Mouse (Mus musculus): ENCODE measurements around the gene Ttc21a. TPM values are rescaled to one million over a fixed set of nuclear protein-coding genes. Genes with fewer than 3 reads are reported as not detected.
"Not testable (repeated sequence)": the region's sequence is repeated elsewhere in the genome, so short reads cannot be mapped to it uniquely, and the experiment has no call there.

The Ttc21a gene
- total RNA-seq, 2 experiments from 2014 or later, result not detected

DNA sequence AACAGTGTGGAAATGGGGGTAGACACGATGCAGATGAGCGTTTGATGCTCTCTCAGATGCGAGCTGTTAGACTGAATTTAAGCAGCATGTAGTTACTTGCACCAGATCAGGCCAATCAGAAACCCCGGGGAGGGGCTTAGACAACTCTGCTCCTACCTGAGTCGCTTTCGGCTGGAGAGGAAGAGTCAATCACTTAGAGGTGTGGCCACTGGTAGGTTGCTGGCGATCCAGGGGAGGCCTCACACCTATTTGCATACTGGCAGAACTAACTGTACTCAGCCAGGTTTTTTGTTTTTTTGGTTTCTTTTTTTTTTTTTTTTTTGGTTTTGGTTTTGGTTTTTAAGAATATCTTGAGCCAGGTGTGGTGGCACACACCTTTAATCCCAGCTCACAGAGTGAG, 50.9 kb downstream of the Ttc21a start:
- ATAC-seq (replicated peaks; ENCODE audit: low FRiP score, low TSS enrichment, poor library complexity, severe bottlenecking), result 0 out of 2 replicates have a peak, but pooled peaks have one; percentile 20

GRCm38 (mm10) chr9:119991310-119991709, 53.9 kb downstream of the Ttc21a start:
- no peak for ATAC-seq (replicated peaks; ENCODE audit: low FRiP score, low TSS enrichment, poor library complexity, severe bottlenecking)

DNA sequence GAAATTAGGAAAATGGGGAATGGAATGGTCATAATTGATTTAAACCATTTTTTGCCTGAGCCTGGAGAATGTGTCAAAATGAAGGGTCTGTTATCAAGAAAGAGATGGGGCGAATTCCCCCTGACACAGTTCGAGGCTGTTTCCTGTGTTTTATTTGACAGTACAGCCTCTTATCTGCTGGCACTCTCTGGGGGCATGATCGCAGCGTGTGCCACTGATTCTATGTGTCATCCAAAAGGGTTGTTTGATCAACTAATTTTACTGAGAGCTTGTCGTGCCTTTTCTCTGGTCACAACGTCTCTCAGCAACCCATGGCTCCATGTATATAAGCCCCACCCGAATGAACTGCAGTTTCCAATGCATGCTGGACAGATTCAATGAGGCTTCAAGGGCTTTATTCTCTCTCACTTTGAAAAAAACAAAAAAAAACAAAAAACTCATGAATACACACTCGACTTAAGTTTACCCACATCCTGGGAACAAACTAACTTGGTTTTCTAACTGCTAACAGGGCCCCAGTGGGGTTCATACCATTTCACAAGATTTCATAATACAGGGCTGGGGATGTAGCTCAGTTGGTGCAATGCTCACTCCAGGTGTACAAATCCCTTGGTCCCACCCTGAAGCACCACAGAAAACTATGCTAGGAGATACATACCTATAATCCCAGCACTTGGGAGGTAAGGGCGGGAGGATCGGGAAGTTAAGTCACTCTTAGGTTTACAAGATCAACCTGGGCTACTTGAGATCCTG, 55.9 kb downstream of the Ttc21a start:
- ATAC-seq (replicated peaks; ENCODE audit: low FRiP score, low TSS enrichment, poor library complexity, severe bottlenecking), result no peak; the same call in 1 of the 2 replicates

- ATAC-seq (replicated peaks; ENCODE audit: low FRiP score, low TSS enrichment, poor library complexity, severe bottlenecking), result no peak; the same call in 1 of the 2 replicates
These were observed 56.8 kb downstream of the Ttc21a start for GRCm38 (mm10) chr9:119994207-119994606.

GRCm38 (mm10) chr9:119996080-119996479, 58.7 kb downstream of the Ttc21a start:
- ATAC-seq (replicated peaks; ENCODE audit: low FRiP score, low TSS enrichment, poor library complexity, severe bottlenecking), result no peak

- no peak for ATAC-seq (replicated peaks; ENCODE audit: low FRiP score, low TSS enrichment, poor library complexity, severe bottlenecking)
These were observed 61.4 kb downstream of the Ttc21a start for GRCm38 (mm10) chr9:119998776-119999175.

DNA sequence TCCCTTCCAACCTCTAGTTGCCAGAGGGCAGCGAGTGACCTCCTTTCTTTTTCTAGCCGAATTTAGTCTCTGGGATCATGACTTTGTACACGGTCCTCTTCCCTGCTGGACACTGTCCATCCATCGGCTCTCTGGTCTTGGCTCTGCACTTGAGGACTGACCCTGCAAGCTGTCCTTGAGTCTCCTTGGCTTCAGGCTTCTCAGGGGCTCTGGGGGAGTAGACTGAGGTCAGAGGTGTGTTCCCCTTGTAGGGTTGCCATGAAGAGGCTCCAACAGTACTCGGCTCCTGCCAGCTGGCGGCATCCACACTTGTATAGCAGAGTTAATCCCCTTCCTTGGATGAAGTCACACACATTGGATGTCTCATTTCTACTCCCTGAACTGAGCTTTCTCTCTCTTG, 62.2 kb downstream of the Ttc21a start:
- no peak for ATAC-seq (replicated peaks; ENCODE audit: low FRiP score, low TSS enrichment, poor library complexity, severe bottlenecking)

DNA sequence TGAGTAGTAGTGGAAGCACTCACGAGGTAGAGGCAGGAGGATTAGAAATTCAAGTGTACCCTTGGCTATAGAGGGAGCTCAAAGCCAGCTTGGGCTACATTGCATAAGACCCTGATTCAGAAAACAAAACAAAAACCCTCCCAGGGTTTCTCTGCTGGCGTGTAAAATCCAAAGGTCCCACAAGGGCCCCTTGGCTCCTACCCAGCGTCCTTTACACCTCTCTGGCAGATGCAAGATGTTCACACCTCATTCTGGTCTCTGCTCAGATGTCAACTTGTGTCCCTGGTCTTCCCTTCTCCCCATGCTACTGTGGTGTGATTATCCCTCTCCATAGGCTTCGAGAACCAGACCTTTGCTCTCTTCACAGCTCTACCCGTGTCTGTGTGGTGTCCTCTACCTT, 63.4 kb downstream of the Ttc21a start:
- ATAC-seq (replicated peaks; ENCODE audit: low FRiP score, low TSS enrichment, poor library complexity, severe bottlenecking), result no peak

DNA sequence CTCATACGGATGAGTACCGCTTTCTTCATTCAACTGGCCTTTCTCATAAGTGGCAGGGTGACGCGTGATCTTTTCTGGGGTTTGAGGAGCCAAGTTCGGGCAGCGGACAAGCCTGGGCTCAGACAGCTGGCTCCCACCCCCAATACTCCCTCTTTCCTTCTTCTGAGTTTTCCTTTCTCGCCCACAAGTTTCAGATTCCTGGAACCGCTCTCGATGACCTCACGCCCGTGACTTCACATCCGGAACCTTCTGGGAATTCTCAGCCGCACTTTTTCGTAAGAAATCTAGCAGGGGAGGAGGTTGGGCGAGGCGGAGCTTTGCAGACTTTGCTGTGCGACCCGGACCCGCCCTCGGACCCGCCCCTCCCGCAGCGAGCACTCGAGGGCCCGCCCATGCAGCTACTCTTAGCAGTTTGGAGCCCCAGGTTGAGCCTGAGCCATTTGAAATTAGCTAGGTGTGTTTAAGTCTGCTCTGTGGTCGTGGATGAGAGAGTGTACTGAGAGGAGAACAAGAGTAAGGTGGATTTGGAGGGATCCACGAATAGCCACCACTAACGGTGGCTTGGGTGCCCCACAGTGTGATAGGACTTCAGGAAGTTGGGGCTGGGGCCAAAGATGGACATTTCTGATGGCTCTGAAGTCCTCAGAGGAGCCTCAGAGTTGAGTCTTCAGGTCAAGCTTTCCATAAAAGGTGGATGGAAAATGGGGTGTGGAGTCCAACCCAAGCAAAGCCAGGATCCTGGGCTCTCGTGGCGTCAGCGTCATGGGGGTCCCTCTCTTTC, 64.7 kb downstream of the Ttc21a start:
- peak; percentile 94 for ATAC-seq (replicated peaks; ENCODE audit: low FRiP score, low TSS enrichment, poor library complexity, severe bottlenecking)

GRCm38 (mm10) chr9:120002893-120003292, 65.5 kb downstream of the Ttc21a start:
- no peak for ATAC-seq (replicated peaks; ENCODE audit: low FRiP score, low TSS enrichment, poor library complexity, severe bottlenecking)

DNA sequence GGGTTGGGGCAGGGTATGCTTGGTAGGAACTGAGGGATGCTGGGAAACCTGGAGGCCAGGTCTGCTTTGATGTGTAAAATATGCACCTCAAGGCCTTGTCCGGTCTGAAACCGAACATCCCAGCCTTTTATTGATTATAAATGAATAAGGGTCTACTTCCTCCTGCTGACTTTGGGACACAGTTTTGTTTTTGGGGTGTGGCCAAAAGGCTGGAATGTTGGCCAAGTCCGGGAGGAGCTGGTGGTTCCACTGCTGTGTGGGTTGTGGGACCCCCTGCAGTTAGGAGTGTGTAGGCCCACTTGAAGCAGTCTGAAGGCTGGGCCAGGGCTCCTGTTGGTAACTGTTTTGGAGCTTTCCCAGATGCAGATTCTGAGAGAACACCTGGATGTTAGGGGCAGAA, 68.5 kb downstream of the Ttc21a start:
- no peak for ATAC-seq (replicated peaks; ENCODE audit: low FRiP score, low TSS enrichment, poor library complexity, severe bottlenecking)

GRCm38 (mm10) chr9:120007833-120008232, 70.4 kb downstream of the Ttc21a start:
- no peak for ATAC-seq (replicated peaks; ENCODE audit: low FRiP score, low TSS enrichment, poor library complexity, severe bottlenecking)

DNA sequence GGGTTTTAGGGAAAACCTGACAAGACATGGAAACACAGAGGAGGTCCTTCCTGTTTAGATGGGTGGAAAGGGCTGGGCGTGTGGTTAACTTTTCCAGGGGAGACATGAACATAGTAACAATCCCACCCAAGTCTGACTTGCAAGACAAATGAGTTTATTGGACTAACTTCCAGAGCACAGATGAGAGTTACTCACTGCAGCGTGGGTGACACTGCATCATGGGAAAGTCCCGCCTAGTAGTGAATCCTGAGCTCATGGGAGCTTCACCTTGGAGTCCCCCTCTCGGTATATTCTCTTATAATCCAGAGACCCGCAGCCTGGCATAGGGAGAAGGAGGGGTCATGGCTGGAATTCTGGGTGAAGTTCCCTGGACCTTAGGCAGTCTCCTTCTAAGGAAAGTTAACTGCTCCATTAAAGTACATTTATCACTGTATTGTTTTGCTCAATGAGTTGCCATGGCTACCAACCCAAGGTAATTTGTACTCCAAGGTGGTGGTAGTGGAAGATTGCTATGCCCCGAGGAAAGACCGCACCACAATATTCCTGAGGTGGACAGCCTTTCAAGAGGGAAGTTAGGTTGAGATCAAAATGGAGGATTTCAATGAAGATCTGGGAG, 71.9 kb downstream of the Ttc21a start:
- ATAC-seq (replicated peaks; ENCODE audit: low FRiP score, low TSS enrichment, poor library complexity, severe bottlenecking), result no peak

DNA sequence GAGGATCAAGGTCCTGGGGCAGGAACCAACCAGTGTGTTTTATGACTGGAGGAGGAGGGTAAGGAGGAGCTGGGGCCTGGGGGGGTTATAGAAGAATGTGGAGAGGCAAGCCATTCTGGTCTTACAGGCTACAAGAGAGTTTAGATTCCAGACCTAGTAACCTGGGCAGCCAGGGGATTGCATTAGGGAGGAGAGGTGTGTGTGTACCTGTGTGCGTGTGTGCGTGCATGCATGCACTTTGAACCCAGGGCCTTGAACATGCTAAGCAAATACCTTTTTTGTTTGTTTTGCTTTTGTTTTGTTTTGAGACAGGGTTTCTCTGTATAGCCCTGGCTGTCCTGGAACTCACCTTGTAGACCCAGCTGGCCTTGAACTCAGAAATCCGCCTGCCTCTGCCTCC, 72.5 kb downstream of the Ttc21a start:
- ATAC-seq (replicated peaks; ENCODE audit: low FRiP score, low TSS enrichment, poor library complexity, severe bottlenecking), result no peak

- peak; percentile 87 for ATAC-seq (replicated peaks; ENCODE audit: low FRiP score, low TSS enrichment, poor library complexity, severe bottlenecking)
These were observed 73.5 kb downstream of the Ttc21a start for GRCm38 (mm10) chr9:120010781-120011511.

DNA sequence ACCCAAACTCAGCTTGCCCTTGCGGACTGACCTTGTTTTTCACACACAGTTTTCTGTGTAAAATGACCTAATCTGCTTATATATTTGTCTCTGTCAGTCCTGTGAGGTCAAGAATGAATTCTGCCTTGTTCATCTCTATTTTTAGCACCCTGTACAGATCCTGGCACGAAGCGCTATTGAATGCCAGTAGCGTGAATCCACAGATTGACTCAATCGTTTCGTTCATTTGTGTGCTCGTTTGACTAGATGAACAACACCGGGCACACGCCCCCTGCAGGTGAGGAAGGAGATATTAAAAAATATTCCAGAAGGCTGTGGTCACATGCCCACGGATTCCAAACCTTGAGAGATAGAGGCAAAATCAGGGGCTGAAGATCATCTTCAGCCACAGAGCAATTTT, 74.1 kb downstream of the Ttc21a start:
- ATAC-seq (replicated peaks; ENCODE audit: low FRiP score, low TSS enrichment, poor library complexity, severe bottlenecking), result peak; percentile 31; the same call in 1 of the 2 replicates

- not testable (repeated sequence) for ATAC-seq (replicated peaks; ENCODE audit: low FRiP score, low TSS enrichment, poor library complexity, severe bottlenecking)
These were observed 74.8 kb downstream of the Ttc21a start for GRCm38 (mm10) chr9:120012161-120012560.

DNA sequence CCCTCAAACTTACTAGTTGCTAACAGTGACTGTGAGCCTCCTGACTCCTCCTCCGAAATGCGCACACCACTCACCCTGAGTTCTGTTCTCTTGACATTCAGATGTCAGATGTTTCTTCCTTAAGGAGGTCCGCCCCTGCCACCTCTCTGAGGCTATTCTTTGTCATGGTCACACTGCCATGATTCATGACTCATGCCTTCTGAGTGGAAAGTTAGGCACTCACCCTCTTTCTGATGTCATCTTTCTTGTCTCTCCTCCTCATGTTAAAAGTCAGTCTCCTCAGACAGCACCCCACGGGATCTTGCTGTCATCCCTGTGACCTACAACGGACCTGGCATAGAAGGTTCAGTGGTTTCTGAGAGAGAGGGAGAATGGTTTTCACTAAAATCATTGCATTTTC, 75.4 kb downstream of the Ttc21a start:
- no peak for ATAC-seq (replicated peaks; ENCODE audit: low FRiP score, low TSS enrichment, poor library complexity, severe bottlenecking)

GRCm38 (mm10) chr9:120013251-120013820, 75.9 kb downstream of the Ttc21a start:
- no peak for ATAC-seq (replicated peaks; ENCODE audit: low FRiP score, low TSS enrichment, poor library complexity, severe bottlenecking)

Measured in megakaryocyte-erythroid progenitor cell, adult 5-6 weeks (primary cell).